Mouse (Mus musculus) right cerebral cortex, postnatal 10 days (tissue): Measurements from ENCODE around the gene Ccdc116.
A peak's percentile ranks its signal among the peaks of the same experiment; 100 is the strongest.
"Not testable (repeated sequence)": the region's sequence is repeated elsewhere in the genome, so short reads cannot be mapped to it uniquely, and the experiment has no call there.

Source experiments
- DNase-seq, 2 experiments: peaks; one replicate each; pipeline ENCODE4 v3.0.0; 2021; ENCODE audit warnings: low spot score in 2 of 2

Ccdc116 gene

GRCm38 (mm10) chr16:17146772-17147235 lies at the start of gene Ccdc116:
Gene Ccdc116 (minus strand): TSS chr16:17147229.
- peak; percentile 89 to 90 for DNase-seq

- no peak for DNase-seq
Observed at GRCm38 (mm10) chr16:17193823-17194222, 46.8 kb upstream of the Ccdc116 start.

GRCm38 (mm10) chr16:17185475-17185874 lies 38.4 kb upstream of the Ccdc116 start:
- no peak for DNase-seq

GRCm38 (mm10) chr16:17183003-17183402 lies 36.0 kb upstream of the Ccdc116 start:
- no peak for DNase-seq

DNA sequence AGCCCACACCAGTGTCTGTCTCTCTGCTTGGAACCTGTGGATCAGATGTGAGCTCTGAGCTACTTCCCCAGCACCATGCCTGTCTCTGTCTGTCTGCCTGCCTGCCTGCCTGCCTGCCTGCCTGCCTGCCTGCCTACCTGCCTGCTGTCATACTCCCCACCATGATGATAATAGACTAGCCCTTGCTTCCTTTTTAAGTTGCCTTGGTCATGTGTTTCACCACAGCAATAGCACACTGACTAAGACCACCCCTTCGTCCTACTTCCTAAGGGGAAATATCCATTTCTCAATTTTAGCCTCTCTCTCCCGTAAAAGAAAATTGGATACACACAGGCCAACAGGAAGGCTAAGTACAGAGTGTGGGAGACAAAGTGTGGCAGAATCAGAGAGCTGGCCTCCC lies 35.1 kb upstream of the Ccdc116 start:
- DNase-seq, result no peak

- DNase-seq, result no peak
Observed at GRCm38 (mm10) chr16:17181382-17181781, 34.4 kb upstream of the Ccdc116 start.

- no peak for DNase-seq
Observed at GRCm38 (mm10) chr16:17179706-17180105, 32.7 kb upstream of the Ccdc116 start.

- DNase-seq, result no peak
Observed at GRCm38 (mm10) chr16:17177623-17178170, 30.7 kb upstream of the Ccdc116 start.

- no peak for DNase-seq
Observed at GRCm38 (mm10) chr16:17175765-17176164, 28.7 kb upstream of the Ccdc116 start.

DNA sequence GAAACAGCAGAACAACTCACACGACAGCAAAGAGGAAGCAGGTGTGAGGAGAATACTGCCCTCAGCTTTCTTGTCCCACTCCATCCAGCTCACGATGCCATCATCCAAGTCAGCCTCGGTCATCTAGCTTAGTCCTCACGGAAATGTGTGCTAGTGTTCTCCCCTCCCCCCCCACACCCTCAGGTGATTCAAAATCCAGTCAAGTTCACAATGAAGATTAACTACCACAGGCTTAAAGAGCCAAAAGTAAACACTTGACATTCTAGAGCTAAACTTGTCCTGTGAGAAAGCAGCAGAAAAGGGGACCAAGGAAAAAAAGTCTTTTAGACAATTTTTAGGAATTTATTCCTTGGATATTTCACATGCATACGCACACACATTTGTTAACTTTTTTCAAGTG lies 21.0 kb upstream of the Ccdc116 start:
- no peak for DNase-seq

DNA sequence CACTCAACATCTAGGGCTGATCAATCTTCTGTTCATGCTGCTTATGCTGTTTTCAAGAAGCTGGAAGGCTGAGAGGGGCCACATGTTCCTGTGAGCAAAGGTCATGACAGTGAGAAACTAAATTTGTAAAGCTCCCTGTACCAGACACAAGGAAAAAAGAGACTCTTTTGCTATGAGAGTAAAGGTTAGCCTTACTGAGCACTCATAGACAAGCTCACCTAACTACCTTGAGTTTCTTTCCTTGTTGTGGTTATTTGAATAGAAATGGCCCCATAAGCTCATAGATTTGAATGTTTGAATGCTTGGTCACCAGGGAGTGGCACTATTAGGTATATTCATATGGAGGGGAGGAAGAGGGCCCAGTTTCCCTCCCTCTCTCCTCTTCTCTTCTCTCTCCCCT lies 20.1 kb upstream of the Ccdc116 start:
- no peak for DNase-seq

GRCm38 (mm10) chr16:17165478-17165877 lies 18.4 kb upstream of the Ccdc116 start:
- DNase-seq, result not testable (repeated sequence)

- DNase-seq, result no peak
Observed at GRCm38 (mm10) chr16:17154346-17154745, 7.3 kb upstream of the Ccdc116 start.

DNA sequence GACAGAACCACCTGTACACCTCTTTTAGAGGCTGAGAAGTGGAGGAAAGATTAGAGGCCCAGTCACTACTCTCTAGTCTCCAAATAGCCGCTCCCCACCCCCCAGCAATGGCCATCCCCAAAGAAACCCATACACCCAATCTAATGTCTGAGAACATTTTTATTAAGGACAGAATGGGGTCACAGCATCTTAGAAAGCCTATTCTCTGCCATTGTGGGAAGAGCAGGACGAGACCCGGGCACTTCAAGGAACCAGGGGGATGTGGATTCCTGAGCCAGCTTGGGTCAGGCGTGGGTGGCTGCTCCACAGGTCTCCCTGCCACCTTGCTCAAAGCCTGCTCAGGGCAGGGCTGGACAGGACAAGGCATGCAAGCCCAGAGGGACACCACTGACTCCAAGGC lies 4.8 kb upstream of the Ccdc116 start:
- DNase-seq, result no peak

DNA sequence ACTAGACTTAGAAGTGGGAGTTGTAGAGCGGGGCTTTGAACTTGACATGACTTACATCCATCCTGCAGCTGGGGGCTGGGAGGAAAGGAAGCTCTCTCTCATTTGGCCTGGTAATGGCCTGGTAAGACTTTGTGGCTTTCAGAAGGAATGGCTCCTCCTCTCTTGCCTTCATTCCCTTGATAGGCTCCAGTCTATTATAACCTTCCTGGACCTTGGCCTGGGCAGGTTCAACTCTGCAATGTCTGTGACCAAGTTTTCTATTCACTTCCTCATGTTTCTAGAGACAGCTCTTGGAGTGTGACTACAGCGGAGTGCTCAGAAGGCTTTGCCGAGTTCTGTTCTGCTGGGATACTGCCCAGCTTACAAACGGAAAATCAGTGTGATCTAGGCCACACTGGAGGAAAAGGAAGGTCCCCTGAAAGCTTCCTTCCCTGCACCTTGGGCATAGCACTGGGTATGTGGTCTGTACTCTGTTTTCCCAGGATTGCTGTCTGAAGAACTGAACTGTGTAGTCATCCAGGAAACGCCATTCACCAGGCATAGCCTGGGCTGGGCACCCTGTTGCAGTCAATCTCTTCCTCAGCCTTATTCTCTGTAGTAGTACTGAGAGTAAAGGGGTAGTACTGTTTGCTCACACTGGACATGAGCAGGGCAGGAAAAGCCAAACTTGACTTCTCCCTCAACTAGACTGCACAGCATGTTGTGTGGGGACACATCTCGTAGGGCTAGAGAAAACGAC lies 3.7 kb upstream of the Ccdc116 start:
- no peak for DNase-seq

DNA sequence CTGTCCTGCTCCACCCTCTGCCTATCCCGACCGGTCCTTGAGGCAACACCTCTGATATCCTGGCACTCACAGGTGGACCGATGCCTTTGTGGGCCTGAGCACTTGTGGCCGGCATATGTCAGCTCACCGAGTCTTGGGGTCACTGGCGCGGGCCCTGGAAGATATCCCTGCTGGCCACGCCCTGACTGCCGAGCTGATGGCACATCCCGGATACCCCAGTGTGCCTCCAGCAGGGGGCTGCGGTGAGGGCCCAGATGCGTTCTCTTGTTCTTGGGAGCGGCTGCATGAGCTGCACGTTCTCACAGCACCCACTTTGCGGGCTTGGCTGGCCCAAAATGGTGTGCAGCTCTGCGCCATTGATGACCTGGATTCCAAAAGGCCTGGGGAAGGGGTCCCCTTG lies 1.1 kb upstream of the Ccdc116 start:
- DNase-seq, result peak; percentile 52 to 58

DNA sequence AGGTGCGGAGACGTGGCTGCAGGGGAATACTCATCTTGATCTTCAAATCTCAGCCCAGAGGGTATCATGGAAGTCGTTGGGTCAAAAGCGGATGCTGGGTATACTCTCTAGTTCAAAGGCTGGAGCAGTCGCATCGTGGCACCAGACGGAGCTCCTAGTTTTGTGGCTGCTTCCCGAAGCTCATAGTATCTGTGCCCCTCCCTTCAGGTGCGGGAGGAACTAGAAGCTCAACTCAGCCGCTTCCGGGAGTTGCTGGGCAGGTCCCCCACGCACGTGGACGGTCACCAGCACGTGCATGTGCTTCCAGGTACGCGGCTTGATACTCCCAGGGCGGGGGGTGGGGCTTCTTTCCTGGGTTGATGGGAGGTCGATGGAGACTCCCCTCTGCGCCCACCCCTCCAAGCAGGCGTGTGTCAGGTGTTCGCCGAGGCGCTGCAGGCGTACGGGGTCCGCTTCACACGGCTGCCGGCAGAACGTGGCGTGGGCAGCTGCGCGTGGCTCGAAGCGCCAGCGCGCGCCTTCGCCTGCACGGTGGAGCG lies 431 bp upstream of the Ccdc116 start:
- peak; percentile 66 to 73 for DNase-seq

DNA sequence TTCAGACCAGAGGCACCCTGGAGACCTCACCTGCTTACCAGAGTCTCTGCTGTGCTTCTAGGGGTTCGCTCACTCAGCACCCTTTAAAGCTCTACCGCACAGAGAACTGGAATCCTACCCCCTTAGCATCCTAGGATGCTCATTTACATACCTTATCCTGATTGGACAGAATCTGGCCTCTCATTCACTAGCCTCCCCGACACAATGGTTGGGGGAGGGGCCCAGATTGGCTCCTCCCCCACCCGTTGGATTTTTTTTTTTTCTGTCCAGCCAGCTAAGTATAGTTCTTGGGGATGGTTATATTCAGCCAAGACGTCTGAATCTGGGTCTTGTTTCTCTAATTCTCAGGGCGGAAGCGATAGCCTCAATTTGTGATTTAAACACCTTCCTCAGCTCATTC lies 2.7 kb downstream of the Ccdc116 start, which contains the start of gene Ydjc:
Ydjc (plus strand) TSS at position 283 of the 400 bp plus-strand sequence.
- no peak for DNase-seq

GRCm38 (mm10) chr16:17137355-17137754 lies 9.7 kb downstream of the Ccdc116 start:
- DNase-seq, result no peak

DNA sequence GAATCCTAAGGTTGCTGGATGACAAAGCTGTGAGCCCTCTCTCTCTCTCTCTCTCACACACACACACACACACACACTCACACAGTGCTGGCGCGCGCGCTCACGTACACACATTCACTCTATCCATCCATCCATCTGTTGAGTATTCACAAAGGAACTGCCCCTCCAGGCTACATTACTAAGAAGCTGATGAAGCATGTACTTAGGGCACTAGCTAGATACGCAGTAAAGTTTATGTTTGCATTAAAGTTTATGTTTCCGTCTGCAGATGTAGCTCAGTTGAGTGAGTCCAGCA lies 14.2 kb downstream of the Ccdc116 start:
- DNase-seq, result no peak

GRCm38 (mm10) chr16:17132089-17132905 lies 14.7 kb downstream of the Ccdc116 start, which contains the start of gene Sdf2l1:
Gene Sdf2l1 (minus strand): TSS chr16:17132383.
- DNase-seq, result peak; percentile 98 to 99
